Mouse (Mus musculus) lung, postnatal 0 days (tissue): ENCODE data around the gene C2cd4b. TPM values are rescaled to one million over a fixed set of nuclear protein-coding genes. Genes with fewer than 3 reads are reported as not detected.
A peak's percentile ranks its signal among the peaks of the same experiment; 100 is the strongest.

Experiments
- ATAC-seq: fragments of 200-750 bp; cut with Nextera tagmentation; 2 replicates; pipeline ENCODE4 v1.8.0; 2017; ENCODE audit warnings: moderate library complexity
- DNase-seq: peaks from one replicate; pipeline ENCODE4 v3.0.0-alpha.2; 2016; ENCODE audit warnings: low spot score
- H3K27ac ChIP-seq: fragments of 300-500 bp; sonication (generic); 2 replicates; pipeline ENCODE4 v1.5.1; 2014; ENCODE audit warnings: antibody characterized with exemption, mild to moderate bottlenecking, low read length, mixed read lengths
- H3K27me3 ChIP-seq: fragments of 300-500 bp; sonication (generic); replicated peaks from 2 replicates; pipeline ENCODE4 v1.6.1; 2014; ENCODE audit warnings: low read length, mixed read lengths; ENCODE audit not compliant: insufficient read depth
- H3K36me3 ChIP-seq: fragments of 300-500 bp; sonication (generic); 2 replicates; pipeline ENCODE4 v1.6.1; 2014; ENCODE audit warnings: low read length, mixed read lengths; ENCODE audit not compliant: insufficient read depth
- H3K4me1 ChIP-seq: fragments of 300-500 bp; sonication (generic); 2 replicates; pipeline ENCODE4 v1.6.1; 2014; ENCODE audit warnings: antibody characterized with exemption, low read depth, low read length, mixed read lengths; ENCODE audit not compliant: insufficient read depth
- H3K4me2 ChIP-seq: fragments of 300-500 bp; sonication (generic); replicated peaks from 2 replicates; pipeline ENCODE4 v1.6.1; 2014; ENCODE audit warnings: low read depth, mild to moderate bottlenecking, low read length, moderate library complexity, mixed read lengths
- H3K4me3 ChIP-seq: fragments of 300-500 bp; sonication (generic); 2 replicates; pipeline ENCODE4 v1.5.1; 2014; ENCODE audit warnings: low read depth, low read length
- H3K9ac ChIP-seq: fragments of 300-500 bp; sonication (generic); replicated peaks from 2 replicates; pipeline ENCODE4 v1.6.1; 2014; ENCODE audit warnings: low read depth, mild to moderate bottlenecking
- H3K9me3 ChIP-seq: fragments of 300-500 bp; sonication (generic); 2 replicates; pipeline ENCODE4 v1.6.1; 2016; ENCODE audit warnings: low read length, mixed read lengths
- CTCF ChIP-seq: IDR thresholded peaks from 2 replicates; pipeline ENCODE4 v1.5.1; 2016; ENCODE audit warnings: antibody characterized with exemption, mild to moderate bottlenecking
- EP300 ChIP-seq: IDR thresholded peaks from 2 replicates; pipeline ENCODE4 v1.6.1; 2016; ENCODE audit warnings: antibody characterized with exemption, mild to moderate bottlenecking, control low read depth
- WGBS: fragments of 180-500 bp; shearing (Covaris S2); extraction: QIAGEN DNeasy Blood & Tissue Kit; methylation state at CpG from one replicate; pipeline ENCODE4 v1.1.7; 2014; 5-methylcytosine and 5-hydroxymethylcytosine counted together
- polyA plus RNA-seq: library from polyadenylated mRNA; unstranded; fragments of >200 nt; fragmentation: Nextera tagmentation; extraction: Ambion mirVana; gene quantifications from 2 replicates; pipeline ENCODE4 v1.2.1, GENCODE M21; 2015

C2cd4b gene
- polyA plus RNA-seq: 7.7 and 8.8 TPM in 2 replicates

DNA sequence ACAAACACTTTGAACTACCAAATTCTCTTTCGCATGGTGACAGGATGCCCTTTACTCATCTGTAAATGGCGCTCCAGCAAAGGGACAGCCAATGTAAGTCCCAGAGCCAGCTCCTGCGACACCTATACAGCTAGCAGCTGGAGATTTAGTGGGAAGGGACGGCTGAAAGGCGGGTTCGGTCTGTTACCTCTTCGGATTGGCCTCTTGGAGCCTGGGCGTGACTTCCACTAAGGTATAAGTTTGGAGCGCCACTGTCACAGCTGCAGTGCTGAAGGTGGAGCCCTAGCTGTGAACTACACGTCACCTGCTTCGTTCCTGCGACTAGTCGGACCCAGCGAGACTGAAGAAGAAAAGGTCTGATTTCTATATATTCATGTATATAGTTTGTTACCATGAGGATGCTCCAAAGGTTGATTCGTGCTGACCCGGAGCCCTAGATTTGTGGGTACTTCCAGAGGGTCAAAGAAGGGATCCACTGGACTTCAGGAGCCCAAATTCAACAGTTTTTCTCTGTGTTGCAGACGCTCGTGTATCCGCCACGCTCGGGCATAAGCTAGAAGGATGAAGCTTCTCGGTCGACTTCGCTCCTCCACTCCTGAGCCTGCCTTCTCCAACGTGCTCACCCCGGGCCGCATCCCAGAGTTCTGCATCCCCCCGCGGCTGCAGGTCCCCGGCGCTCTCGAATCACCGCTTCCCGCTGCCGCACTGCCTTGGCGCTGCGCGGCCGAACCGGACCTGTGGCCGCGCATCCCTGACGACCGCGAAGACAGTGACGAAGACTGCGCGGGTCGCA lies at the start of gene C2cd4b:
C2cd4b (plus strand) TSS at position 275 of the 793 bp plus-strand sequence.
- under 1% methylated on average over 49 of the region's 49 CpGs for WGBS

DNA sequence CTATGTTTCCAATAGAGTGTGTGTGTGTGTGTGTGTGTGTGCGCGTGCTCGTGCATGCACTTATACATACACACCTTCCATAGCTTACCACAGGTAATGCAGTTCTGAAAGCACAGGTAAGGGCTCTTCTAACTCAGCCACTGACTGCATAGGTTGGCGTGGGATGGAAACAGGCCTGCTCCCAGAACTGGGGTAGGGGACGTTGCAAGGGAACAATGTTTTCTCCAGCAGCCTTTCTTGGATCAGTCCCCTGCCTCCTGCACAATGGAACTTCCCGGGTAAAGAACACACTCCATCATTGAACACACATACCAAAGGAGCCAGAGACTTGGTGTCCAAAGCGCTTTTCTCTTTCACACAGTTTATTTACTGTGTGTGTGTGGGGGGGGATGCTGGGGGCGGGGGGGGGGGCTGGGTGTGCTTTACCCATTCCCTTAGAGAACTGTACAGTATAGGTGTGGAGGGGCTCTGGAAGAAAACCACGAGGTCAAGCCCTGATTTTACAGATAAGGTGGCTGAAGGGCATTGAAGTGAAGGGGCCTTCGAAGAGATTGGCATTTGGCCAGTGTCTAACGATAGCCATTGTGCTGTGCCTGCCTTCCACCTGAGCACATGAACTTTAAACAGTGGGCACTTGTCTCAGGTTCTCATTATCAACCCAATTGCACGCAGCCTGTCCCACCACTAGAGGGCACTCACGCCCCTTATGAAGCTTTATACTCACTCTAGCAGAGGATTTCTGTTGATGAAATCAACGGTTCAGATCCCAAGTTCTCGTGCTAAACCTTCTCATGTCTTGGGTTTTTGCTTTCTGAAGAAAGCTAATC lies 48.0 kb upstream of the C2cd4b start:
- no peaks in the 10 kb centered on the region for H3K4me1 ChIP-seq
- no peaks in the 10 kb centered on the region for H3K9me3 ChIP-seq
- DNase-seq (peak; percentile 85), ATAC-seq (peak; percentile 75)
- no peak overlapping the region for H3K9ac ChIP-seq
- WGBS: 29% methylated on average over 15 of the region's 15 CpGs
- no peak overlapping the region for H3K4me3 ChIP-seq
- no peak overlapping the region for H3K27ac ChIP-seq
- no peak overlapping the region for H3K4me2 ChIP-seq
- no peaks in the 10 kb centered on the region for H3K36me3 ChIP-seq
- TF ChIP-seq EP300 (no peak), CTCF (peak; percentile 93)
- H3K27me3 ChIP-seq: no peaks in the 10 kb centered on the region

More for the DNA sequence above, at the start of gene C2cd4b:
- DNase-seq (peak; percentile 92), ATAC-seq (peak; percentile 88)
- Histone ChIP-seq H3K9me3 (no peaks in the 10 kb centered on the region), H3K27ac (peak within 1 kb of the TSS; percentile 43; the same call in 1 of the 2 replicates), H3K27me3 (peaks cover 14% of the 10 kb centered on the region; the same call in 1 of the 2 replicates), H3K36me3 (no peaks in the 10 kb centered on the region), H3K4me3 (peak within 1 kb of the TSS; percentile 57), H3K4me2 (peak within 1 kb of the TSS; percentile 89), H3K4me1 (no peaks in the 10 kb centered on the region), H3K9ac (no peak within 1 kb of the TSS)
- TF ChIP-seq EP300 (no peak), CTCF (no peak)

DNA sequence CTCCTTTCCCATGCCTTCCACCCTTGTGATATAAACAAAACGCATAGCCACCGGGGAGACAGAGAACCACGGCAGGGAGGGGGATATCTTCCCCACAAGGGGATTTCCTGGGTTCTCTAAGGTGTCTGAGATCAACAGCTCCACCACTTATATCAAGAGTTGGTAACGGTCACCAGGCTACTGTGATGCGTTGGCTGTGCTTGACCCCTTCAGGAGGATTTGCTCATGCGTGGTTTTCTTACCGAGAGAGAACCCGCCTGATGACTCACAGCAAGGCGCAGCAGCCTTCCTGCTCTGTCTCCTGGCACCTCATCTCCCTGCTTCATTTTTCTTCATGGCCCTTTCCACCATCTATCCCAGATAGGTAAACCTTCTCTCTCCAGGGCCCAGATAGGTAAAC lies 47.1 kb upstream of the C2cd4b start:
- H3K36me3 ChIP-seq: no peaks in the 10 kb centered on the region
- no peak overlapping the region for H3K27ac ChIP-seq
- no peaks in the 10 kb centered on the region for H3K27me3 ChIP-seq
- TF ChIP-seq CTCF: no peak
- no peak for TF ChIP-seq EP300
- 0 out of 2 replicates have a peak, but pooled peaks have one; percentile 16 for ATAC-seq
- no peak overlapping the region for H3K4me2 ChIP-seq
- WGBS: 51% methylated on average over 9 of the region's 9 CpGs
- H3K9ac ChIP-seq: no peak overlapping the region
- no peaks in the 10 kb centered on the region for H3K9me3 ChIP-seq
- H3K4me3 ChIP-seq: no peak overlapping the region
- no peak for DNase-seq
- H3K4me1 ChIP-seq: no peaks in the 10 kb centered on the region

DNA sequence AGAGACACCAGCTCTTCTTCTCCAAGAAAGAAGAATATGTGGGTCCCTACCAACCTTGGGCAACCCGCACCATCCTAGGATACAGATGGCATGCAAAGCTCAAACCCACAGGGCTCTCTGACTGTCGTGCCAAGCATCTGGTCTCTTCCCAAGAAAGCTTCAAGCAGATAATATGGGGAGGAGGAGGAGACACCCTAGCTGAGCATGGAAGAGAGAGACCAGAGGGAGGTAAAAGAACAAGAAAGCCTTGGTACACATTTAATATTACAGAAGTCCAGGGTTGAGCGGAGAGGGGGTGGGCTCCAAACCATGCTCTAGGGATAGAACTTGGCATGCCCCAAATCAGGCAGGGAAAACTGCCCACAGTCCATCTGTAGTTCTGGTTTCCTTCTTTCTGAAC lies 42.2 kb upstream of the C2cd4b start:
- ATAC-seq: no peak
- WGBS: 81% methylated on average over 3 of the region's 3 CpGs
- no peak overlapping the region for H3K9ac ChIP-seq

DNA sequence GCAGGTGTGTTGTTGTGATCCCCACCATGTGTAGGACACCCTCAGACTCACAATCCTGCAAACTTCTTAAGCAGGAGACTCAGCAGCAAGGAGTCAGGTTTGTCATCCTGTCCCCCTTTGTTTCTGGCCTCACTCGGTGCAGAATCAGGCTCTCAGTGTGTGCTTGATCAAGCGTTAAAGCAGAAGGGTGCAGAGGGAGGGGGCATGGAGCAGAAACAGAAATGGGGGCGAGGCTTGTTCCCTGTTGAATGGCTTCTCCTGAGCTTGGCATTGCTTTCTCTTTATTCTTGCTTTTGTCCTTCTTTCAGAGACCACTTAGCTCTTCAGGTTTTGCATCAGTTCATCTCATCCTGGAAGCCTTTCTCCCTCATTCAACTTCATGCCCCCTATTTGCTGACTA lies 40.6 kb upstream of the C2cd4b start:
- Histone ChIP-seq H3K4me2 (no peak overlapping the region), H3K36me3 (no peaks in the 10 kb centered on the region), H3K4me1 (no peaks in the 10 kb centered on the region), H3K4me3 (no peak overlapping the region), H3K9me3 (no peaks in the 10 kb centered on the region), H3K27me3 (no peaks in the 10 kb centered on the region), H3K27ac (no peak overlapping the region), H3K9ac (no peak overlapping the region)
- TF ChIP-seq CTCF: no peak
- DNase-seq (no peak), ATAC-seq (no peak)
- WGBS: 52% methylated on average over 3 of the region's 3 CpGs

More for the DNA sequence above, 42.2 kb upstream of the C2cd4b start:
- Histone ChIP-seq H3K27ac (no peak overlapping the region), H3K9me3 (no peaks in the 10 kb centered on the region), H3K27me3 (no peaks in the 10 kb centered on the region), H3K4me2 (no peak overlapping the region), H3K4me1 (no peaks in the 10 kb centered on the region), H3K36me3 (no peaks in the 10 kb centered on the region), H3K4me3 (no peak overlapping the region)
- no peak for DNase-seq
- TF ChIP-seq CTCF (no peak), EP300 (no peak)

DNA sequence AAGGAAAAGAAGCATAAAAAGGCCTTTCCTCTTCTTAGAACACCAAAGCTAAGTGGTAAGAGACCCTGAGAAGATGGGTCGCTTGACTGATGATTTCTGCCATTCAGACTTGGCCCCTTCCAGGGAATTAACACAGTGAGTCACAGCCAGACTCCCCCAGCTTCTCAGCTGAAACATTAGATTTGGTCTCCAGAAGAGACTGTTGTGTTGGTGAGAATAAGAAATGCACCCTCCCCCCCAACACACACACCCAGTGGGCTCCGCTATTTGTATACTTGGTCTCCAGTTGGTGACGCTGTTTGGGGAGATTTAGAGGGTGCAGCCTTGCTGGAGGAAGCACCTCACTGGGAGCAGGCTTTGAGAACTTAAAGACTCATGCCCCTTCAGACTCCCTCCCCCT lies 39.1 kb upstream of the C2cd4b start:
- Histone ChIP-seq H3K9me3 (no peaks in the 10 kb centered on the region), H3K36me3 (no peaks in the 10 kb centered on the region), H3K9ac (no peak overlapping the region), H3K4me3 (no peak overlapping the region), H3K27me3 (no peaks in the 10 kb centered on the region), H3K4me1 (no peaks in the 10 kb centered on the region), H3K27ac (no peak overlapping the region), H3K4me2 (no peak overlapping the region)
- TF ChIP-seq EP300: no peak
- ATAC-seq (no peak), DNase-seq (no peak)
- 64% methylated on average over 3 of the region's 3 CpGs for WGBS
